Mouse (Mus musculus) mouse trophoblast stem cell (cell line): ENCODE measurements around the gene St3gal2.
"Not testable (repeated sequence)": the region's sequence is repeated elsewhere in the genome, so short reads cannot be mapped to it uniquely, and the experiment has no call there.

ENCODE experiments used
- in situ Hi-C, 2 experiments: fragments of 300-500 bp; cut with MseI, MboI; formaldehyde crosslinking; loops; 2 replicates in 1 of 2; 3 replicates in 1 of 2; pipeline ENCODE4 v1.15.1; 2025

Gene St3gal2

GRCm38 (mm10) chr8:110990017-110990416 lies 70.3 kb downstream of the St3gal2 start:
- in situ Hi-C loops: no loop called here

GRCm38 (mm10) chr8:110996641-110997430 lies 77.1 kb downstream of the St3gal2 start:
- in situ Hi-C loops: no loop called here

GRCm38 (mm10) chr8:110997547-110998531 lies 78.1 kb downstream of the St3gal2 start, which contains the start of gene Ddx19a:
Gene Ddx19a (minus strand): TSS chr8:110997800.
- in situ Hi-C loops: no loop called here

- in situ Hi-C loops: not testable (repeated sequence)
Observed at GRCm38 (mm10) chr8:111010230-111010991, 90.7 kb downstream of the St3gal2 start.
